Mouse (Mus musculus) activated CD4-positive, CD25-positive, alpha-beta regulatory T cell (primary cell): ENCODE data around the gene Yrdc. TPM values are rescaled to one million over a fixed set of nuclear protein-coding genes. Genes with fewer than 3 reads are reported as not detected.

Source experiments
- polyA plus RNA-seq, 2 experiments: library from polyadenylated mRNA; unstranded; fragments of 100-300 nt; shearing (Covaris generic); gene quantifications; one replicate each; pipeline ENCODE4 v1.2.1; 2017

Yrdc gene
- 10 to 100 TPM; 66.2 to 98.8 TPM for polyA plus RNA-seq

GRCm38 (mm10) chr4:124850261-124850913 lies at the start of gene Yrdc:
TSS of gene Yrdc (plus strand) at chr4:124850679.

GRCm38 (mm10) chr4:124801552-124802308 lies 48.7 kb upstream of the Yrdc start, which contains the start of gene Mtf1:
TSS of gene Mtf1 (plus strand) at chr4:124802104.

GRCm38 (mm10) chr4:124850933-124851658 lies 617 bp downstream of the Yrdc start, which contains the start of gene 1110065P20Rik:
TSS of gene 1110065P20Rik (minus strand) at chr4:124851196.

GRCm38 (mm10) chr4:124861283-124862188 lies 11.1 kb downstream of the Yrdc start, which contains the start of gene Maneal:
TSS of gene Maneal (minus strand) at chr4:124862171.

GRCm38 (mm10) chr4:124880599-124880998 lies 30.1 kb downstream of the Yrdc start, which contains the start of gene Epha10:
TSS of gene Epha10 (plus strand) at chr4:124880899.

Other genes with a start within 250 kb of the Yrdc start
- under 1 TPM; 0.31 to 0.60 TPM for gene 3100002H09Rik, start 239.9 kb upstream of the Yrdc start, polyA plus RNA-seq
- under 1 TPM in 1 of 2 experiments, not detected in 1; 0.11 TPM for gene Pou3f1, start 193.9 kb upstream of the Yrdc start, polyA plus RNA-seq
- 10 to 100 TPM; 63.2 to 64.8 TPM for gene Utp11, start 157.1 kb upstream of the Yrdc start, polyA plus RNA-seq
- under 1 TPM; 0.69 to 0.98 TPM for gene Fhl3, start 150.0 kb upstream of the Yrdc start, polyA plus RNA-seq
- gene Sf3a3, start 135.9 kb upstream of the Yrdc start, polyA plus RNA-seq: 100 to 1,000 TPM; 110 to 142 TPM
- 100 to 1,000 TPM; 102 to 110 TPM for gene Inpp5b, start 108.8 kb upstream of the Yrdc start, polyA plus RNA-seq
- gene Mtf1, start 48.6 kb upstream of the Yrdc start, polyA plus RNA-seq: 10 to 100 TPM; 20.1 to 23.4 TPM
- gene 1110065P20Rik, start 517 bp downstream of the Yrdc start, polyA plus RNA-seq: 10 to 100 TPM; 24.1 to 36.1 TPM
- gene Maneal, start 11.5 kb downstream of the Yrdc start, polyA plus RNA-seq: 1 to 10 TPM; 1.8 to 2.5 TPM
- under 1 TPM in 1 of 2 experiments, not detected in 1; 0.12 TPM for gene Epha10, start 30.2 kb downstream of the Yrdc start, polyA plus RNA-seq
- 1 to 10 TPM; 6.3 to 9.8 TPM for gene 9930104L06Rik, start 86.4 kb downstream of the Yrdc start, polyA plus RNA-seq
- gene Cdca8, start 88.6 kb downstream of the Yrdc start, polyA plus RNA-seq: 10 to 100 TPM; 25.4 to 26.0 TPM
- not detected for gene Rspo1, start 135.8 kb downstream of the Yrdc start, polyA plus RNA-seq
- 10 to 100 TPM; 71.1 to 88.8 TPM for gene Gnl2, start 165.9 kb downstream of the Yrdc start, polyA plus RNA-seq
- gene Dnali1, start 215.0 kb downstream of the Yrdc start, polyA plus RNA-seq: not detected
- 10 to 100 TPM; 32.9 to 48.8 TPM for gene Snip1, start 216.0 kb downstream of the Yrdc start, polyA plus RNA-seq
- 10 to 100 TPM; 47.4 to 53.2 TPM for gene Meaf6, start 234.5 kb downstream of the Yrdc start, polyA plus RNA-seq